Mouse (Mus musculus) spleen, adult 2 months (tissue): ENCODE data around the gene Mfn2. TPM values are rescaled to one million over a fixed set of nuclear protein-coding genes. Genes with fewer than 3 reads are reported as not detected.
"Not testable (repeated sequence)": the region's sequence is repeated elsewhere in the genome, so short reads cannot be mapped to it uniquely, and the experiment has no call there.

Experiments used
- DNase-seq, 2 experiments: peaks; one replicate each; pipeline versions ENCODE4 v3.0.0 to v3.0.0-alpha.2; 2012 to 2021; ENCODE audit warnings: low spot score in 2 of 2, low read depth in 1 of 2
- H3K27ac ChIP-seq: fragments of 200-500 bp; 2 replicates; pipeline ENCODE4 v1.5.1; 2012; ENCODE audit warnings: low read length, inconsistent platforms; ENCODE audit not compliant: insufficient read depth
- H3K27me3 ChIP-seq: fragments of 200-500 bp; 2 replicates; pipeline ENCODE4 v1.6.1; 2012; ENCODE audit warnings: mild to moderate bottlenecking, moderate library complexity, low read length, inconsistent platforms; ENCODE audit not compliant: control insufficient read depth, insufficient read depth
- H3K36me3 ChIP-seq: fragments of 200-500 bp; 2 replicates; pipeline ENCODE4 v1.6.1; 2012; ENCODE audit warnings: mild to moderate bottlenecking, low read length, inconsistent platforms; ENCODE audit not compliant: control insufficient read depth, insufficient read depth
- H3K4me1 ChIP-seq: fragments of 200-500 bp; 2 replicates; pipeline ENCODE4 v1.6.1; 2011; ENCODE audit warnings: inconsistent platforms; ENCODE audit not compliant: control insufficient read depth, insufficient read depth, insufficient read length
- H3K4me3 ChIP-seq: fragments of 200-500 bp; 2 replicates; pipeline ENCODE4 v1.5.1; 2011; ENCODE audit warnings: mild to moderate bottlenecking, inconsistent platforms; ENCODE audit not compliant: insufficient read depth, insufficient read length; ENCODE audit errors: extremely low read depth
- CTCF ChIP-seq: fragments of 200-500 bp; IDR thresholded peaks from 2 replicates; pipeline ENCODE4 v1.5.1; 2011; ENCODE audit warnings: mild to moderate bottlenecking, inconsistent platforms; ENCODE audit not compliant: insufficient read depth, insufficient read length, insufficient replicate concordance; ENCODE audit errors: extremely low read depth
- POLR2A ChIP-seq: fragments of 200-500 bp; IDR thresholded peaks from 2 replicates; pipeline ENCODE4 v1.6.1; 2011; ENCODE audit warnings: low read depth, low read length, inconsistent platforms
- WGBS: fragments of 180-500 bp; shearing (Covaris S2); methylation state at CpG from one replicate; pipeline ENCODE4 v1.1.7; 2018; 5-methylcytosine and 5-hydroxymethylcytosine counted together
- polyA plus RNA-seq: library from polyadenylated mRNA; depleted of rRNA; stranded (reverse); fragments of >200 nt; gene quantifications from 2 replicates; pipeline ENCODE4 v1.2.3, GENCODE M21; 2012

Gene Mfn2
- polyA plus RNA-seq, 1 experiment, result 18.4 TPM

DNA sequence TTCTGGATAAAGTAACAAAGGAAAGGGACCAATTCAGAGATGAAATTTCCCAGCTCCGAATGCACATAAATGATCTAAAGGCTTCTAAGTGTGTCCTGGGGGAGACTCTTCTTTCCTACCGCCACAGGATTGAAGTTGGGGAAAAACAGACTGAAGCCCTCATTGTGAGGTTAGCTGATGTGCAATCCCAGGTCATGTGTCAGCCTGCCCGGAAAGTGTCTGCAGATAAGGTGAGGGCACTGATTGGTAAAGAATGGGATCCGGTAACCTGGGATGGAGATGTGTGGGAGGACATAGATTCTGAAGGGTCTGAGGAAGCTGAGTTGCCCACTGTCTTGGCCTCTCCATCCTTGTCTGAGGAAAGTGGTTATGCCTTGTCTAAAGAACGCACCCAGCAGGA, 35.3 kb downstream of the Mfn2 start:
- no peak for DNase-seq
- no peak overlapping the region for H3K27ac ChIP-seq
- no peak for TF ChIP-seq CTCF
- H3K36me3 ChIP-seq, result peaks cover 11% of the 10 kb centered on the region
- no peaks in the 10 kb centered on the region for H3K27me3 ChIP-seq
- H3K4me1 ChIP-seq, result peaks cover 8% of the 10 kb centered on the region; the same call in 1 of the 2 replicates
- 18% methylated on average over 5 of the region's 5 CpGs for WGBS
- H3K4me3 ChIP-seq, result peak overlapping the region; percentile 86

- under 1% methylated on average over 30 of the region's 30 CpGs for WGBS
- TF ChIP-seq CTCF (no peak), POLR2A (peak; percentile 32)
- H3K4me1 ChIP-seq, result peaks cover 8% of the 10 kb centered on the region; the same call in 1 of the 2 replicates
- peak within 1 kb of the TSS; percentile 96 for H3K4me3 ChIP-seq
- no peaks in the 10 kb centered on the region for H3K27me3 ChIP-seq
- peak; percentile 89 to 98 for DNase-seq
- H3K27ac ChIP-seq, result peak within 1 kb of the TSS; percentile 69
- H3K36me3 ChIP-seq, result peaks cover 12% of the 10 kb centered on the region
These were observed 36.0 kb downstream of the Mfn2 start, which contains the start of the genes Miip and Fv1 for GRCm38 (mm10) chr4:147868450-147869031. Miip (minus strand) TSS chr4:147868816. Fv1 (plus strand) TSS chr4:147868979.

GRCm38 (mm10) chr4:147867563-147868449, 36.7 kb downstream of the Mfn2 start:
- Histone ChIP-seq H3K27ac (peak overlapping the region; percentile 69), H3K36me3 (peaks cover 9% of the 10 kb centered on the region), H3K4me3 (peak overlapping the region; percentile 96), H3K4me1 (peaks cover 8% of the 10 kb centered on the region; the same call in 1 of the 2 replicates), H3K27me3 (no peaks in the 10 kb centered on the region)
- 7% methylated on average over 22 of the region's 22 CpGs for WGBS
- TF ChIP-seq CTCF (no peak), POLR2A (no peak)
- DNase-seq, result no peak

DNA sequence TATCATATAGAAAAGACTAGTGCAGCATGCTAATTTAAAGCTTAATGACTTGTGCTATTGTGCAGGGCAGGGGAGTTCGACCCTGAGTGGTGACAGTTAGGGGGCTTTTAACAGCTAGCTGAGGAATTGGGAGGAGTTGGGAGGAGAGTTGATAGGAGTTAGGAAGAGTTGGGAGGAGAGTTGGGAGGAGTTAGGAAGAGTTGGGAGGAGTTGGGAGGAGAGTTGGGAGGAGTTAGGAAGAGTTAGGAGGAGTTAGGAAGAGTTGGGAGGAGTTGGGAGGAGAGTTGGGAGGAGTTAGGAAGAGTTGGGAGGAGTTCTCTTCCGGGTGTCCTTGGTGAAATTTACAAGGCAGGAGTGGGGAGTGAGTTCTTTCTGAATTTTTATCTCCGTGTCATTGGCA, 37.7 kb downstream of the Mfn2 start:
- peaks cover 15% of the 10 kb centered on the region for H3K36me3 ChIP-seq
- 80% methylated on average over 3 of the region's 3 CpGs for WGBS
- not testable (repeated sequence) for H3K27ac ChIP-seq, DNase-seq, H3K4me1 ChIP-seq, H3K27me3 ChIP-seq, H3K4me3 ChIP-seq

DNA sequence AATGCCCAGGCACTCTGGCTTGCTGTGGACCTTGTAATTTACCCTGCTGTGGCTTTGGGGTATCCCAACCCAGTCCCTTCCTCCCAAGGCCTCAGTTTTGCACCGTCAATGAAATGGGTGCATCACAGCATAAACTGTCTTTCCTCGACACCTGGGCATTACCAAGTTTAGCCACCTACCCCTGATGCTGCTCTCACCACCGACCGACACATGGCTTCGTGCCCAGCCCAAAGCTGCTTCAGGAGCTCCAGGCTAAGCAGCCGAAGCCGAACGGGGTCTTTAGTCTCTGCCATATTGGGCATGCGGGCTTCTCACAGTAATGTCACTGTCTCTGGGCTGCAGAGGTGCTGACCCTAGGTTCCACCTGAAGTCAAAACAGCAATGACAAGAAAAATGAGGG, 38.4 kb downstream of the Mfn2 start:
- TF ChIP-seq CTCF (no peak), POLR2A (no peak)
- Histone ChIP-seq H3K36me3 (peaks cover 20% of the 10 kb centered on the region), H3K27ac (no peak overlapping the region), H3K4me3 (no peak overlapping the region), H3K27me3 (no peaks in the 10 kb centered on the region), H3K4me1 (peaks cover 8% of the 10 kb centered on the region; the same call in 1 of the 2 replicates)
- no peak for DNase-seq
- WGBS, result 89% methylated on average over 9 of the region's 9 CpGs

DNA sequence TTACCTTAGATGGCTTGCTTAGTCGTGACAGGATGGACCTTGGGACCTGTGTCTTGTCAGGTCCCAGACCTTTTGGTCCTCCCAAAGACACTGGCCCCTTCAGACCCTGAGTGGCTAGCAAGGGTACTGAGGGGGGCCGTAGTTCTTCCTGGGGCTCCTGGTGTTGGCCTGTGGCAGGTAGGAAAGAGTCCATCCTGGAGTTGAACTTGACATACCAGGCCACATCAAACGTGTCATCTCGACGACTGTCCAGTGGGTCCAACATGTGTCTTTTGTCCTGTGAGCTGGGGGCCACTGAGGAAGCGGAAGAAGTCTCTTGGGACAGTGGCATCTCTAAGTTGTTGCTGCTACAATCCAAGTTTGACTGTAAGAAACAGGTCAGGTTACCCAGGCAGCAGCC, 38.9 kb downstream of the Mfn2 start:
- H3K27ac ChIP-seq, result no peak overlapping the region
- no peaks in the 10 kb centered on the region for H3K27me3 ChIP-seq
- H3K4me1 ChIP-seq, result peaks cover 8% of the 10 kb centered on the region; the same call in 1 of the 2 replicates
- peaks cover 21% of the 10 kb centered on the region for H3K36me3 ChIP-seq
- no peak overlapping the region for H3K4me3 ChIP-seq
- no peak for TF ChIP-seq CTCF
- no peak for TF ChIP-seq POLR2A
- WGBS, result 95% methylated on average over 6 of the region's 6 CpGs
- no peak for DNase-seq

- Histone ChIP-seq H3K36me3 (peaks cover 21% of the 10 kb centered on the region), H3K27ac (no peak overlapping the region)
- TF ChIP-seq POLR2A (no peak), CTCF (no peak)
These were observed 42.5 kb downstream of the Mfn2 start for GRCm38 (mm10) chr4:147862051-147862450.

More at GRCm38 (mm10) chr4:147862051-147862450, 42.5 kb downstream of the Mfn2 start:
- Histone ChIP-seq H3K4me3 (no peak overlapping the region), H3K27me3 (no peaks in the 10 kb centered on the region), H3K4me1 (no peaks in the 10 kb centered on the region)
- no peak for DNase-seq
- 90% methylated on average over 3 of the region's 3 CpGs for WGBS
